Mouse (Mus musculus) MEL (cell line): ENCODE measurements around the gene Adamts9.

Experiments used
- CHD1 ChIP-seq: IDR thresholded peaks from 2 replicates; pipeline ENCODE4 v1.6.1; 2012; ENCODE audit warnings: low read depth, mild to moderate bottlenecking, inconsistent platforms, low read length, improper control_type of control experiment
- CTCF ChIP-seq, 3 experiments: IDR thresholded peaks in 2 of 3; conservative IDR thresholded peaks in 1 of 3; 2 replicates each; pipeline ENCODE4 v1.5.1; 2011 to 2012; ENCODE audit warnings: low read length in 3 of 3, low read depth in 2 of 3, mild to moderate bottlenecking in 2 of 3, improper control_type of control experiment in 1 of 3, inconsistent platforms in 1 of 3, mixed read lengths in 1 of 3, moderate library complexity in 1 of 3; ENCODE audit not compliant: control insufficient read depth in 1 of 3, insufficient read depth in 1 of 3, poor library complexity in 1 of 3, severe bottlenecking in 1 of 3
- EP300 ChIP-seq, 2 experiments: IDR thresholded peaks; 2 replicates each; pipeline ENCODE4 v1.6.1; 2011; ENCODE audit warnings: improper control_type of control experiment in 2 of 2, low read length in 2 of 2, low read depth in 1 of 2, mild to moderate bottlenecking in 1 of 2
- GABPA ChIP-seq: IDR thresholded peaks from 2 replicates; pipeline ENCODE4 v1.6.1; 2012; ENCODE audit warnings: low read depth, mild to moderate bottlenecking, inconsistent platforms, low read length, improper control_type of control experiment, moderate library complexity
- HCFC1 ChIP-seq: IDR thresholded peaks from 2 replicates; pipeline ENCODE4 v1.6.1; 2012; ENCODE audit warnings: low read depth, mild to moderate bottlenecking, inconsistent platforms, low read length, improper control_type of control experiment, moderate library complexity
- MAX ChIP-seq: IDR thresholded peaks from 2 replicates; pipeline ENCODE4 v1.6.1; 2011; ENCODE audit warnings: low read length, improper control_type of control experiment
- MXI1 ChIP-seq: IDR thresholded peaks from 2 replicates; pipeline ENCODE4 v1.6.1; 2011; ENCODE audit warnings: mild to moderate bottlenecking, low read depth, low read length, improper control_type of control experiment
- POLR2A ChIP-seq, 2 experiments: IDR thresholded peaks; 2 replicates each; pipeline ENCODE4 v1.6.1; 2011 to 2012; ENCODE audit warnings: low read length in 2 of 2, mild to moderate bottlenecking in 2 of 2, control low read depth in 1 of 2, improper control_type of control experiment in 1 of 2, low read depth in 1 of 2, moderate library complexity in 1 of 2; ENCODE audit not compliant: control insufficient read depth in 1 of 2, insufficient read depth in 1 of 2, poor library complexity in 1 of 2
- POLR2AphosphoS2 ChIP-seq: IDR thresholded peaks from 2 replicates; pipeline ENCODE4 v1.6.1; 2011; ENCODE audit warnings: low read length, improper control_type of control experiment
- SMC3 ChIP-seq: IDR thresholded peaks from 2 replicates; pipeline ENCODE4 v1.6.1; 2011; ENCODE audit warnings: low read depth, low read length, improper control_type of control experiment
- TCF12 ChIP-seq: IDR thresholded peaks from 2 replicates; pipeline ENCODE4 v1.6.1; 2014; ENCODE audit warnings: low read depth, mild to moderate bottlenecking, inconsistent platforms, low read length, improper control_type of control experiment, moderate library complexity
- ZC3H11A ChIP-seq: IDR thresholded peaks from 2 replicates; pipeline ENCODE4 v1.6.1; 2012; ENCODE audit warnings: low read depth, mild to moderate bottlenecking, inconsistent platforms, low read length, improper control_type of control experiment
- ZNF384 ChIP-seq: IDR thresholded peaks from 2 replicates; pipeline ENCODE4 v1.6.1; 2012; ENCODE audit warnings: low read depth, mild to moderate bottlenecking, inconsistent platforms, low read length, improper control_type of control experiment

DNA sequence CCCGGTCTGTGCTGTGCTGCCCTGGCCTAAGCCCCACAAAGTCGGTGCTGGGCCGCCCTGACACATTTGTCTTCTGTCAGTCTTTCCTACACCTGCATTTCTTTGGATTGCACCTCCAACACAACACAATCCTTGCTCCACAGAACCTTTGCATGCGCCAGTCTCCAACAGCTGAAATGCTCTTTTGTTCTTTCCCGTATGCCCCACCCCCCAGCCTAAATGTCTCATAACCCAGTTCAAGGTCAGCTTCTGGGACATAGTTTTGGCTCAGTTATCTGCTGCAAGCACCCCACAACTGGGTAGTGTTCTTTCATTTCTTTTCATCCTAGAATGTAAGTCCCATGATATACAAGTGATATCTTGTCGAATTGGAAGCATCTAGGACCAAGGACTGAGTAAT lies 161.8 kb downstream of the Adamts9 start:
- TF ChIP-seq POLR2A (IDR thresholded peaks at IDR 0.05; ENCODE audit: control insufficient read depth in 1 of 2, insufficient read depth in 1 of 2, low read depth in 1 of 2, low read length in 2 of 2, poor library complexity in 1 of 2) (no peak), CHD1 (no peak), CTCF (IDR thresholded peaks at IDR 0.05 in 2 of 3, conservative IDR thresholded peaks at IDR 0.05 in 1 of 3; ENCODE audit: control insufficient read depth in 1 of 3, insufficient read depth in 1 of 3, low read depth in 2 of 3, low read length in 3 of 3, poor library complexity in 1 of 3, severe bottlenecking in 1 of 3) (no peak), HCFC1 (no peak), GABPA (no peak), ZNF384 (no peak), MXI1 (no peak), POLR2AphosphoS2 (no peak), EP300 (IDR thresholded peaks at IDR 0.05; ENCODE audit: low read depth in 1 of 2, low read length in 2 of 2) (no peak), MAX (no peak), SMC3 (no peak), TCF12 (no peak), ZC3H11A (no peak)
